In the genomic region with DNA sequence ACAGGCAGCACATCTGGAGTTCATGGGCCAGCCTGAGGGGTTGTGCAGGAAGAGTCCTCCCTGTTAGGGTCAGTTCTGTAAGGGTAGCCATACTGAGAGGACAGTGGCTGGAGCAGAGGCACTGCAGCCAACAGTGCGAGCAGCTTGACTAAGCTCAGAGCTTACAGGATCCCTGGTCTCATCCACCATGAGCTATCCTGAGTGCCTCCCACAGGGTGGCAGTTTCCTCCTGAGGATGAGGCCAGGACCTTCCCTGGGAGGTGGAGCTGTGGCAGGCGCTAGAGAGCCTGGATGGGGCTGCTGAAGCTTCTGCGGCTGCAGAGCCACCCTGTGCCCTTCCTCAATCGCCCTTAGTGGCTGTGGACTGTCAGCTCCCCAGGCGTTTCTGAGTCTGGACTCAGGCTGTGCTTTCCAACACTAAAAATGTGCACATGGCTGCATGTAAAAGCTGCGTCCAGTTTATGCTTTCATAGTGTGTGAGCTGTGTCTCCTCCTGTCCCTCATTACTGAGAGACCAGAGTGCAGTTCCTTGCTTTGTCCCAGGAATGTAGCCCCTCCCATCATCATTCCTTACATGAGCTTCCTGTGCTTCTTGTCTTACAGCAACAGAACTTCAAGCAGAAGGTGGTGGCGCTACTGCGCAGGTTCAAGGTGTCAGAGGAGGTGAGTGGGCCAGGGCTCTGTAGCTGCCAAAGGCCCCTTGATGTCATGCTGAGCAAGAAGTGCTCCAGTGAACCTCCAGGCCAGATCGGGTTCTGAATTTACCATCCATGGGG, we compare ENCODE assay signal across 14 mouse cellular contexts. TPM values are rescaled to one million over a fixed set of nuclear protein-coding genes. Genes with fewer than 3 reads are reported as not detected.
A peak's percentile ranks its signal among the peaks of the same experiment; 100 is the strongest.
DNase-seq lines count a peak whose midpoint lies in the region; ATAC-seq and TF ChIP-seq lines count a peak whose summit lies in the region.
"Had no signal": no experiment of that assay in that cellular context is flagged by ENCODE, and none has a peak within 500 bp of the region (broad histone marks: within the 10 kb centered on the region; RNA-seq: fewer than 3 reads in every experiment).

No protein-coding gene starts in this region.

- no peaks in the 10 kb centered on the region for H3K27me3 ChIP-seq in heart, embryonic 15.5 days
- no peaks in the 10 kb centered on the region for H3K27me3 ChIP-seq in kidney, adult 2 months (replicated peaks; ENCODE audit: control insufficient read depth, insufficient read depth, low read length)
- no peaks in the 10 kb centered on the region for H3K27me3 ChIP-seq in lung, postnatal 0 days (replicated peaks; ENCODE audit: insufficient read depth, low read length)
- H3K27me3 ChIP-seq: hindbrain, embryonic 15.5 days; midbrain, embryonic 15.5 days had no signal

- no peak for TF ChIP-seq EP300 in lung, postnatal 0 days (IDR thresholded peaks at IDR 0.05)

- 31% methylated on average over 9 of the region's 9 CpGs for WGBS in heart, embryonic 15.5 days
- 30% methylated on average over 9 of the region's 9 CpGs for WGBS in kidney, adult 2 months
- WGBS in lung, postnatal 0 days: 36% methylated on average over 9 of the region's 9 CpGs

- DNase-seq in heart, postnatal 14 days: no peak
- DNase-seq in embryo, embryonic 10.5 days (ENCODE audit: low spot score): peak; percentile 53
- DNase-seq in kidney, adult 2 months: peak; percentile 28
- DNase-seq in lung, postnatal 0 days (ENCODE audit: low spot score): peak; percentile 70
- no peak for DNase-seq in cerebellum, postnatal 4 days (ENCODE audit: low spot score in 2 of 2)
- no peak for DNase-seq in gastrocnemius, postnatal 14 days
- no peak for DNase-seq in frontal cortex, postnatal 36 days (ENCODE audit: low spot score in 2 of 2)
- DNase-seq: cerebellum, adult 11-12 months; forebrain, postnatal 0 days; thymus, adult 2 months had no signal

- peak overlapping the region; percentile 48; the same call in 1 of the 2 replicates for H3K27ac ChIP-seq in heart, embryonic 15.5 days
- no peak overlapping the region for H3K27ac ChIP-seq in kidney, adult 2 months (ENCODE audit: insufficient read depth, low read depth, low read length)
- 0 out of 2 replicates have a peak overlapping the region, but pooled peaks have one; percentile 9 for H3K27ac ChIP-seq in lung, postnatal 0 days (ENCODE audit: low read length)
- H3K27ac ChIP-seq: hindbrain, embryonic 15.5 days; midbrain, embryonic 15.5 days had no signal

- H3K36me3 ChIP-seq in heart, embryonic 15.5 days: peaks cover 32% of the 10 kb centered on the region; the same call in 1 of the 2 replicates
- no peaks in the 10 kb centered on the region for H3K36me3 ChIP-seq in kidney, adult 2 months (ENCODE audit: control insufficient read depth, insufficient read depth, low read length)
- peaks cover 19% of the 10 kb centered on the region for H3K36me3 ChIP-seq in lung, postnatal 0 days (ENCODE audit: insufficient read depth, low read length)

- no peak overlapping the region for H3K4me3 ChIP-seq in heart, embryonic 15.5 days
- H3K4me3 ChIP-seq in kidney, adult 2 months (ENCODE audit: insufficient read depth, low read depth, low read length): no peak overlapping the region
- H3K4me3 ChIP-seq in lung, postnatal 0 days (ENCODE audit: low read depth, low read length): no peak overlapping the region
- H3K4me3 ChIP-seq: hindbrain, embryonic 15.5 days; midbrain, embryonic 15.5 days had no signal

- 0 out of 2 replicates have a peak overlapping the region, but pooled peaks have one; percentile 8 for H3K9ac ChIP-seq in heart, embryonic 15.5 days
- no peak overlapping the region for H3K9ac ChIP-seq in lung, postnatal 0 days (replicated peaks; ENCODE audit: low read depth)
- H3K9ac ChIP-seq: forebrain, postnatal 0 days; hindbrain, embryonic 15.5 days; midbrain, embryonic 15.5 days had no signal

- no peak for ATAC-seq in heart, embryonic 15.5 days (replicated peaks; ENCODE audit: insufficient number of reproducible peaks, insufficient read depth, low FRiP score, low read depth)
- peak; percentile 71 for ATAC-seq in lung, postnatal 0 days
- ATAC-seq: forebrain, postnatal 0 days; midbrain, embryonic 15.5 days had no signal

- H3K4me2 ChIP-seq in heart, embryonic 15.5 days: no peak overlapping the region
- H3K4me2 ChIP-seq in lung, postnatal 0 days (replicated peaks; ENCODE audit: low read depth, low read length): no peak overlapping the region
- H3K4me2 ChIP-seq: hindbrain, embryonic 15.5 days; midbrain, embryonic 15.5 days had no signal

- no peak for TF ChIP-seq CTCF in kidney, adult 2 months (conservative IDR thresholded peaks at IDR 0.05; ENCODE audit: insufficient read depth, insufficient read length, low read depth, low read length)
- TF ChIP-seq CTCF in lung, postnatal 0 days (IDR thresholded peaks at IDR 0.05): peak; percentile 47

- no peak for TF ChIP-seq POLR2A in kidney, adult 2 months (IDR thresholded peaks at IDR 0.05; ENCODE audit: low read depth, low read length)

- no peaks in the 10 kb centered on the region for H3K9me3 ChIP-seq in heart, embryonic 15.5 days (replicated peaks)
- H3K9me3 ChIP-seq in lung, postnatal 0 days (ENCODE audit: low read length): no peaks in the 10 kb centered on the region
- H3K9me3 ChIP-seq: hindbrain, embryonic 15.5 days; midbrain, embryonic 15.5 days had no signal

- intact Hi-C loops in heart, postnatal 14 days (cut with DNase I): no loop called here
- intact Hi-C loops in gastrocnemius, postnatal 14 days (cut with DNase I; ENCODE audit: low total_unique reads): no loop called here

- peaks cover 19% of the 10 kb centered on the region for H3K4me1 ChIP-seq in heart, embryonic 15.5 days (replicated peaks)
- no peaks in the 10 kb centered on the region for H3K4me1 ChIP-seq in kidney, adult 2 months (ENCODE audit: control insufficient read depth, insufficient read depth, low read length)
- peaks cover 6% of the 10 kb centered on the region; the same call in 1 of the 2 replicates for H3K4me1 ChIP-seq in lung, postnatal 0 days (ENCODE audit: insufficient read depth, low read depth, low read length)
- H3K4me1 ChIP-seq: hindbrain, embryonic 15.5 days; midbrain, embryonic 15.5 days had no signal

RNA-seq across cellular contexts. Expression of a gene that starts 22.5 kb away (rescaled TPM):
- not detected in 2 replicates for polyA plus RNA-seq in heart, embryonic 15.5 days (2015; fragmentation: Nextera tagmentation; extraction: Ambion mirVana)
- total RNA-seq in heart, postnatal 14 days (2021): under 1 TPM in 1 of 2 experiments, not detected in 1; 0.27 TPM
- polyA plus RNA-seq in kidney, adult 2 months (2012; rRNA removed): 0.16 and 0.46 TPM in 2 replicates
- polyA plus RNA-seq in lung, postnatal 0 days (2015; fragmentation: Nextera tagmentation; extraction: Ambion mirVana): not detected in 2 replicates
- total RNA-seq in gastrocnemius, postnatal 14 days (2021): under 1 TPM in 1 of 2 experiments, not detected in 1; 0.27 TPM
- total RNA-seq: liver, adult 2 months had no signal
- polyA plus RNA-seq: forebrain, postnatal 0 days; hindbrain, embryonic 15.5 days had no signal

RNA-seq across cellular contexts. Expression of a gene that starts 37.5 kb away (rescaled TPM):
- polyA plus RNA-seq in heart, embryonic 15.5 days (2015; fragmentation: Nextera tagmentation; extraction: Ambion mirVana): 6.9 and 9.0 TPM in 2 replicates
- 10 to 100 TPM; 29.0 to 32.1 TPM for total RNA-seq in heart, postnatal 14 days (2021)
- polyA plus RNA-seq in kidney, adult 2 months (2012; rRNA removed): 42.4 and 47.8 TPM in 2 replicates
- polyA plus RNA-seq in lung, postnatal 0 days (2015; fragmentation: Nextera tagmentation; extraction: Ambion mirVana): 6.8 and 9.5 TPM in 2 replicates
- total RNA-seq in gastrocnemius, postnatal 14 days (2021): 10 to 100 TPM; 31.9 to 41.4 TPM

RNA-seq across cellular contexts. Expression of a gene that starts 46.3 kb away (rescaled TPM):
- 11.3 and 11.4 TPM in 2 replicates for polyA plus RNA-seq in heart, embryonic 15.5 days (2015; fragmentation: Nextera tagmentation; extraction: Ambion mirVana)
- total RNA-seq in heart, postnatal 14 days (2021): 10 to 100 TPM; 45.1 to 46.8 TPM
- 39.0 and 44.4 TPM in 2 replicates for polyA plus RNA-seq in kidney, adult 2 months (2012; rRNA removed)
- 10.5 and 12.2 TPM in 2 replicates for polyA plus RNA-seq in lung, postnatal 0 days (2015; fragmentation: Nextera tagmentation; extraction: Ambion mirVana)
- total RNA-seq in gastrocnemius, postnatal 14 days (2021): 10 to 100 TPM; 34.6 to 35.4 TPM

RNA-seq across cellular contexts. Expression of a gene that starts 51.3 kb away (rescaled TPM):
- 30.2 and 47.2 TPM in 2 replicates for polyA plus RNA-seq in heart, embryonic 15.5 days (2015; fragmentation: Nextera tagmentation; extraction: Ambion mirVana)
- 10 to 100 TPM; 28.3 to 28.8 TPM for total RNA-seq in heart, postnatal 14 days (2021)
- polyA plus RNA-seq in kidney, adult 2 months (2012; rRNA removed): 44.8 and 53.0 TPM in 2 replicates
- 38.8 and 44.9 TPM in 2 replicates for polyA plus RNA-seq in lung, postnatal 0 days (2015; fragmentation: Nextera tagmentation; extraction: Ambion mirVana)
- 10 to 100 TPM; 21.4 to 22.7 TPM for total RNA-seq in gastrocnemius, postnatal 14 days (2021)

Comparison
In these comparisons a context has a peak if more than half of its experiments do, and no peak if none do; other contexts are left out.
1. DNase-seq: peak in embryo, embryonic 10.5 days (single experiment), kidney, adult 2 months (single experiment) and lung, postnatal 0 days (single experiment); none in heart, postnatal 14 days (0 of 2), cerebellum, postnatal 4 days (0 of 2), gastrocnemius, postnatal 14 days (single experiment) and frontal cortex, postnatal 36 days (0 of 2).